Mouse (Mus musculus) thymus, postnatal 36 days (tissue): Measurements from ENCODE around the gene Dennd2c.

ENCODE experiments used
- DNase-seq, 2 experiments: peaks; one replicate each; pipeline ENCODE4 v3.0.0; 2022; ENCODE audit warnings: mixed read lengths in 2 of 2

The Dennd2c gene

GRCm38 (mm10) chr3:103102454-103103390 is at the start of gene Dennd2c:
Dennd2c (plus strand) TSS chr3:103102604.
- DNase-seq: peak; percentile 89 to 93

GRCm38 (mm10) chr3:103056016-103056595 is 46.3 kb upstream of the Dennd2c start:
- no peak for DNase-seq

DNA sequence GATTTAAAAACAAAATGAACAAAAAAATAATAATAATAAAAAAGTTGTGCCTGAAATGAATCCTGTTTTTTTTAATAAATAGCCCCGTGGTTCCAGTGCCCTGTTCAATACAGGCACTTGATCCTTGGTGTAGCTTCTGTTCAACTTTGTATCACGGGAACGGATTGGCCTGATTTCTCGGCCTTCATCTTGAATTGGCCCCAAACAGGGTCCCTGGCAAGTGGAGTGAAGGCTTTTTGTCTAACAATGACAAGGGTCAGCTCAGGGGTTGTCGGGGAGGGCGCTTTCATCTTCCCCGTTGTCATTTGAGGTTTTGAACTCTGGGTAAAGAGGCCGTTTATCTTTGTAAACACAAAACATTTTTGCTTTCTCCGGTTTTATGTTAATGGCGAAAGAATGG is 44.7 kb upstream of the Dennd2c start:
- DNase-seq: no peak

- peak; percentile 93 for DNase-seq
These were observed 43.9 kb upstream of the Dennd2c start, which contains the start of gene Nras for GRCm38 (mm10) chr3:103058207-103059157. Nras (plus strand) TSS chr3:103058285.

DNA sequence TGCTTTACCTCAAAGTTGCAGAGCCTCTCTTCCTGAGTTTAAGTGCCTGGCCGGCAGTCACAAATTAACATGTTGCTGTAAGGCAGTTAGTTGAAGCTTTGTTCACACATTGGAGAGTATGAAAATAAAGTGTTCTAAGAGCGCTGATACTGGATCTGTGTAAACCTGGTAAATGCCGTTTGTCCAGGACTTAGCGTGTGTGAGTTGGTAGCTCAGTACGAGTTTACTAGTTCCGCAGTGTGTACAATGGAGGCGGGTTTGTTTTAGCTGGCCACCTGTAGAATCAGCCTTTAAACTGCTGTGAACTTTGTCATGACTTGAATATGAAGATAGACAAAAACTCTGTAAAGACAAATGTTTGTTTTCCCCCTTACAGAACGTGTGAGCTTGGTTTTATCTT is 35.5 kb upstream of the Dennd2c start:
- DNase-seq: no peak

DNA sequence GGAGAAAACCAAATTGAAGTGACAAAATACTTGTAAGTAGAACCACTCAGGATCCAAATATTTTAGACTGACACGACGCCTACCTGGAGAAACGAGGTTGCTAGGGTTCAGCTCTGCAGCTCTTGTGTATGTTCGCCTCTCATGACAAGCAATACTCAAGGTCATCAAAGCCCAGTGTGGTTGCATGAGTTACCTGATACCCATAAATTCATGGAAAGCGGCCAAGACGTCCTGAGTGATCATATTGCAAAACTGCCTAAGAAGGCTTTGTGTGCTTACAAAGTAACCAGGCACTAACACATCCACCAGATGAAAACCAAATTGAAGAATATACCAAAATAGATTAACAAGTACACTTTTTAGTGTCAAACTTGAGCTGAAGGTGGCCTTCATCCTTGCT is 33.4 kb upstream of the Dennd2c start:
- DNase-seq: no peak

DNA sequence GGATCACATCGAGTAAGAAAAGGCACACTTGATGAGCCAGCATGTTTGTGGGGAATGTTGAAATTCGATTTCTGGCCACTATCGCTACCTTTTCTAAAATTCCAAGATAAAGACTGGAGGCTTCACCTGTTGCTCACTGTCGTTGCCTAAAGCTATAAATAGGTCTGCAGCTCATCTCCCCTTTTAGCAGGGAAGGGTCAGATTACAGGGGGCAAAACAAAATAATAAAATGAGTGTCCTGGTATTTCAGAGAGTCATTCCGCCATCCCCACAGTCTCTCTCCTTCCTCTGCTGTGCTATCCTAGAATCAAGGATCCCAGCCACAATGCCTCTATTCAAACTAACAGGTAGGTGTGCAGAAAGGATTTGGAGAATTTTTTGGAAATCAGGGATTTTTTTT is 28.6 kb upstream of the Dennd2c start, which contains the start of gene Ampd1:
Ampd1 (plus strand) TSS at position 244 of the 400 bp plus-strand sequence.
- no peak for DNase-seq

DNA sequence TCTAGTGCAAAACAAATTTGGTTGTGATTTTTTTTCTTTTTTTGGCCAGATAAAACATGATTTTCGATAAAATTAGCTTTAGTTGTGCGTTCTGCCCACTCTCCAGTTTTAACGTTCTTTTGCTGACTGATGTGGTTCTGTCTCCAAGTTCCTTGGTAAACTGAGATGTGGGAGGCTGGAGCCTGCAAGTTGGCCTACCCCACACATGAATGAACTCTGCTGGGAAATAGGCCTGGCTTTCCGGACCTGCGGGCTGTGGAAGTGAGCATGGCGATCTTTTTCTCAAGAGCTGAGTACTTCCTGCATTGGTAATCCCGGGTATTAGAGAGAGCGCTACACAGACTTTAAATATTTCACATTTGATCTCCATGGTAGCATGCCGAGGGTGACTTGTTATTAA is 26.5 kb upstream of the Dennd2c start:
- DNase-seq: no peak

DNA sequence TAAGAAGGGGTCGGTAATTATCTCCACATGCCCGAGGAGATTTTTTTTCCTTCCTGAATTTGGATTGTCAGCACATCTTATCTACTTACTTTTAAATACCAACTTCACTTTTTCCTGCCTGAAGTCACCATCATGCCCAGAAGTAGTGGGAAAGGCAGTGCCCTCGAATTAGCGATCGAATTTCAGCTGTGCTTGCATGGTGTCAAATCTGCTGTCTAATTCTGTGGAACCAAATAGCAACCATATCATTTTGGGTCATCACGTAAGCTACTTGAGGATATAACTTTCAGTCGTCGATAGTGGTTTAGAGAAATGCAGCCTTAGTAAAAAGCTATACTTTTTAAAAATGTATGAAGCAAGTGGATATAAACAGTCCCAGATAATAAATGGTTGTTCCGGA is 25.9 kb upstream of the Dennd2c start:
- DNase-seq: no peak

DNA sequence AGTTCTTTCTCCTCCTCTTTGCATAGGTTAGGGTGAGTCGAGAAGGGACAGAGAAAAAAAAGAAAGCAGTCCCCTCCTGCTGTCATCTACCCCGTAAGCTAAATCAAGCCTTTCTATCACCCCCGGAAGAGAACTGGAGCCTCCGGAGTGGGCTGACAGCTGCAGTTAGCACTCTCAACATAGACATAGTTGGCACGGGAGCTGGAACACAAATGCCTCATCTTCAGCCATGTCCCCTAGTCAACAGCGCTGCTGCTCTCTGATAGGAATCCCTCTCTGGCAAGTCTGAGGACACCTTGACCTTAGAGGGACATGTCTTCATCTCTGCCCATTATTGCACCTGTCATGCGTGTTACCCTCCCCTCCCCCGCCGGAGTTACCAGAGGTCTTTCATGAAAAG is 23.1 kb upstream of the Dennd2c start:
- DNase-seq: no peak

DNA sequence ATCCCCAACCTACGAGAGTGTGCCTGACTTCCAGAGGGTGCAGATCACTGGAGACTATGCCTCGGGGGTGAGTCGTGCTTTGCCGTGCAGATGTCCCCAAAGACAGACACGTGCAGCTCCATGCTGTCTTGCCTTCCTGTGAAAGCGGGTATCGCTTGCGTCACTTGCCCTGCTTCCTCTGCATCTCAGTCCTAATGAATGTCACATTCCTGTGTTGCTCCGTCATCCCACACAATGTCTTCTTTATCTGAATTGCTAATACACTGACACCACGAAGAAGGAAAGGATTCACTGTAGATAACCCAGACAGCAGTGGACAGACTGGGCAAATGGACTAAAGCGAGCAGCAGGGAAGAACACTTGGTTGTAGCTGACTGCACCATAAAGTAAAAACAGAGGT is 21.4 kb upstream of the Dennd2c start:
- DNase-seq: no peak

DNA sequence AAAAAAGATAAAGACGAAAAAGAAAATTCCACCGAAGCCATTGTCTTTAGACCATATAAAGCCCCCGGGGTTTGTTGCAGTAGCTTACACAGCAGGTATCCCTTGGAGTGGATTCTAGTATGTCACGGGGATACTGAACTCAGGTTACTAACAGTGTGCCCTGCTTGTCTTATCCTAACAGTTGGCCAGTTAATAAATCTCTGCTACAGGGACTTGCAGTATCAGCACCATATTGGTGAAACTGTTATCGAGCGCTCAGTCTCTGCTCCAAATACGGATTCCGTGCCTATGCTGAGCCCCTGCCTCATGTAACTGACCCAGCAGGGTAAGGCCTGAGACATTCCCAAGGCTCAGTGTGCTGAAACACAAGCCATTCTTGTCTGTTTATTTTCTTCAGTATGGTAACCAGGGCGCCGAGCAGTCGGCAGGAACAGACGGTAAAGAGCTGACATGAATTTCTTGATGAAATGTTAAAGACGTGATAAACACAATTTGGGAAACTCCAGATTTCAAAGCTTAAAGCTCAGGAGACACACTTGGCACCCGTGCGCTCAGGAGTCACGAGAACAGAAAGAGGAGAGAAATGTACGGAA is 20.4 kb upstream of the Dennd2c start:
- no peak for DNase-seq

DNA sequence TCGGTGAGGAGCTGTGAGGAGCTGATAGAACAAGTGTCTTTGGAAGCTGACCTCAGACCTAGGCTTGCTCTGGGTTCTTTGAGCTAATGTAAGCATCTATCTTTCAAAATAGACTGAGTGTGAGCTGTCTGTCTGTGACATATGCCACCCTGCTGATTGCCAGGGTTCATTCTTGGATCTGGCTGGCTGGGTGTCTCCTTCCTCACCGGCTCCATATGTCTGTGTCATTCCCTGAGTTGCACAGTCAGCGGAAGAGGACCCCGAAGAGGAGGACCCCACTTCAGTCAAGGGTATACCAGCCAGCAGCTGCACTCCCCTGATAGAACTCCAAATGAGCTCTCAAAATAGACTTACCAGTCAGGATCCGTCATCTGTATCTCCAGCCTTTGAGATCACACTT is 19.6 kb upstream of the Dennd2c start:
- DNase-seq: no peak

- no peak for DNase-seq
These were observed 16.4 kb upstream of the Dennd2c start for GRCm38 (mm10) chr3:103085986-103086385.

DNA sequence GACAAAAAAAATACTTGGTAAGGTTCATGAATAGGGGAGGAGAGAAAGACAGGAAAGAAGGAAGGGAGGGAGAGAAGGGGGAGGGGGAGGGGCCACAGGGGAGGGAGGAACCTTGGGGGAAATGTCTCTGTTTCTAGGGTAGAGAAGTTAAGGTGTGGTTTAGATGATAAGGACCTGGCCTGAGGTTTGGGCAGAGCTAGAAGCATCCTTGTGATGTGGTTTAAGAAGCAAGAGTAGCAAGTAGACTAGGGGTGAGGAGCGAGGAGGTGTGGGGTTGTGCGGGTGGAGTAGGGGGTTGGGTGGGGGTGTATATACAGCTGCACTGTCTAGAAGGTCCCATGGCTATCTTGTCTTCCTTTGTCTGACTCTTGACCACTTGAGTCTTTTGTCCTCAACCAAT is 10.7 kb upstream of the Dennd2c start:
- peak; percentile 27 to 57 for DNase-seq

DNA sequence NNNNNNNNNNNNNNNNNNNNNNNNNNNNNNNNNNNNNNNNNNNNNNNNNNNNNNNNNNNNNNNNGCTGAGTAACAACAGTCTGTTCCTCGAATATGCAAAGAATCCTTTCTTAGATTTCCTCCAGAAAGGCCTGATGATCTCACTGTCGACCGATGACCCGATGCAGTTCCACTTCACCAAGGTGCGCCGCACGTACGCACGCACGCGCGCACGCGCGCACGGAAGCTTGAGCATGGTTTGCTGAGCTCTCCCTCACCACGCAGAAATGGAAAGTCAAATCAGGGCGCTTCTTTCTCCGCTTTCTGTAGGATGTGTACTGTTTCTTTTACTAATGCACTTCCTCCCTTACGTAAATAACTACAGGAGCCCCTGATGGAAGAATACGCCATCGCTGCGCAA is 3.7 kb upstream of the Dennd2c start:
- DNase-seq: no peak

GRCm38 (mm10) chr3:103099667-103100066 is 2.7 kb upstream of the Dennd2c start:
- DNase-seq: no peak

DNA sequence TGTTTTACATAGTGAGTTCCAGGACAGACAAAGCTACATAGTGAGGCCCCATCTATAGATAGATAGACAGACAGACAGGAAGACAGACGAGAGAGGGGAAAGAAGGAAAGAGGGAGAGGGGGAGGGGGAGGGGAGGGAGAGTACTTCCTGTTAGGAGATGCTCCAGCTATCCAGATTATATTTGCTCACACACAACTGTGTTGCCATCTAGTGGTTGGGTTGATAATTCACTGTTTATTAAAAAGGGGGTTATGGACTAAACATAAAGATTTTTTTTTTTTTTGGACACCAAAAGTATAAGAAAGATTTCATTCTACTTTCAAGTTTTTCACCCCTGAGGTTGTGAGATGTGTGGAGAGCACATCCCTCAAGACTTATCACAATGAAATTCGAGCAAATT is 1.7 kb upstream of the Dennd2c start:
- no peak for DNase-seq

- no peak for DNase-seq
These were observed 1.2 kb upstream of the Dennd2c start for GRCm38 (mm10) chr3:103101194-103101593.

DNA sequence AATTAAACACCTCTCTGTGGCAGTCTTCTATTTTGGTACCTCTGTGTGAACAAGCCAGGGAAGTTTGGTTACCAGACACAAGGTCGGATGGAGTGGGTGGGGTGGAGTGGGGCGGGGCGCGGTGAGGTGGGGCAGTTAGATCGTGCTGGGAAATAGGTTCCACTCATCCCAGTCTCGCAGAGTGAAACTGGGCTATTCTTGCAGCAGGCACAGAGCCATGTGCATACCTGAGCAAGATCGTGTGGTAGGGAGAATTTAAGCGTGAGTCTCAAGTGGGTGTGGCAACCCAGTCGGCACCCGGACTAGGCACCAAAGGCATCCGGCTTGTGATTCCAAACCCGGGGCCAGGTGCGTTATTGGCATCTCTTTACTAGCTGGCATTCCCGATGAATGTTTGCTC is 495 bp upstream of the Dennd2c start:
- peak in 1 of 2 experiments; percentile 33 for DNase-seq

DNA sequence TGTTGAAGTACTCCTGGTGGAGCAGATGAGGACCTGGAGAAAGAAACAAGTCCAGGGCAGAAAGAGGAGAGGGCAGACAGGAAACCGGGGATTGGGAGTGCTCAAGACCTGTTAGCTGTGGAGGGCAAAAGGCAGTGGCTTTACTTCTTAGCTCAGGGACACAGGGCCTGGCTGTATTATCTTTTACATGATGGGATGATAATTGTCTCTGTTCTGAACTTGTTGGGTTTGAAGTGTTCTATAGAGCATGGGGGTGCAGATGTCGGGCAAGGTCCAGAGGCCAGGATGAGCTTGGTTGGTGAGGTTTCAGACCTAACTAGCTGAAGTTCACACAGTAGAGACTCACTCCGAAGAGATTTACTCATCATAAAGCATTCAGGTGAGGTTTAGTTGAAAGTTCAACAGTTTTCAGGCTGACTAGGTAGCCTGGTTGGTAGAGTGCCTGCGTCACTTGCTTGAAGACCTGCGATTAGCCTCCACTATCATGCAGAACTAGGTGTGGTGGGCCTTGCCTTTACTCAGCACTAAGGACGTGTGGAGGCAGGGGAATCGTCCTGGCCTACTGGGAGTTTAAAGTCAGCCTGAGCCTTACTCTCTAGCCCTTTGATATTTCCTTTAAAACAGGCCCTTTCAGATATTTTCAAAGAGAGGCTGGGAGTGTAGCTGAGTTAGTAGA is 5.3 kb downstream of the Dennd2c start:
- no peak for DNase-seq

- no peak for DNase-seq
These were observed 9.8 kb downstream of the Dennd2c start for GRCm38 (mm10) chr3:103112216-103112615.
